Mouse (Mus musculus): Measurements from ENCODE around the gene Uvrag.

- TF ChIP-seq CTCF (IDR thresholded peaks at IDR 0.05; ENCODE audit: borderline replicate concordance, insufficient read depth, low read length), result no peak
- no peak for TF ChIP-seq POLR2A (IDR thresholded peaks at IDR 0.05; ENCODE audit: low read depth, low read length)
Observed at GRCm38 (mm10) chr7:99034909-99035308, 106.0 kb downstream of the Uvrag start.
